Mouse (Mus musculus) limb, embryonic 13.5 days (tissue): ENCODE measurements around the gene Robo2. TPM values are rescaled to one million over a fixed set of nuclear protein-coding genes. Genes with fewer than 3 reads are reported as not detected.
A peak's percentile ranks its signal among the peaks of the same experiment; 100 is the strongest.
"Not testable (repeated sequence)": the region's sequence is repeated elsewhere in the genome, so short reads cannot be mapped to it uniquely, and the experiment has no call there.

Experiments
- ATAC-seq: fragments of 200-750 bp; cut with Nextera tagmentation; 2 replicates; pipeline ENCODE4 v1.8.0; 2017; ENCODE audit warnings: low read depth, moderate number of reproducible peaks, moderate TSS enrichment; ENCODE audit not compliant: low FRiP score
- H3K27ac ChIP-seq: fragments of 300-500 bp; sonication (generic); 2 replicates; pipeline ENCODE4 v1.5.1; 2015; ENCODE audit warnings: inconsistent platforms, mild to moderate bottlenecking, moderate library complexity
- H3K27me3 ChIP-seq: fragments of 300-500 bp; sonication (generic); 2 replicates; pipeline ENCODE4 v1.6.1; 2015; ENCODE audit warnings: mild to moderate bottlenecking, inconsistent platforms
- H3K36me3 ChIP-seq: fragments of 300-500 bp; sonication (generic); 2 replicates; pipeline ENCODE4 v1.6.1; 2015; ENCODE audit warnings: inconsistent platforms, mild to moderate bottlenecking, moderate library complexity
- H3K4me1 ChIP-seq: fragments of 300-500 bp; sonication (generic); 2 replicates; pipeline ENCODE4 v1.6.1; 2015; ENCODE audit warnings: inconsistent platforms
- H3K4me2 ChIP-seq: fragments of 300-500 bp; sonication (generic); replicated peaks from 2 replicates; pipeline ENCODE4 v1.6.1; 2015; ENCODE audit warnings: inconsistent platforms, mild to moderate bottlenecking, moderate library complexity
- H3K4me3 ChIP-seq: fragments of 300-500 bp; sonication (generic); 2 replicates; pipeline ENCODE4 v1.5.1; 2015; ENCODE audit warnings: moderate library complexity, mild to moderate bottlenecking, inconsistent platforms
- H3K9ac ChIP-seq: fragments of 300-500 bp; sonication (generic); 2 replicates; pipeline ENCODE4 v1.6.1; 2015; ENCODE audit warnings: mild to moderate bottlenecking, inconsistent platforms
- H3K9me3 ChIP-seq: fragments of 300-500 bp; sonication (generic); 2 replicates; pipeline ENCODE4 v1.6.1; 2016; ENCODE audit warnings: inconsistent platforms
- WGBS: fragments of 180-500 bp; shearing (Covaris S2); methylation state at CpG from one replicate; pipeline ENCODE4 v1.1.7; 2015; 5-methylcytosine and 5-hydroxymethylcytosine counted together
- polyA plus RNA-seq: library from polyadenylated mRNA; unstranded; fragments of >200 nt; fragmentation: Nextera tagmentation; extraction: Ambion mirVana; gene quantifications from 2 replicates; pipeline ENCODE4 v1.2.1, GENCODE M21; 2015

Robo2 gene
- polyA plus RNA-seq, 1 experiment from 2014 or later, result 76.3 TPM

DNA sequence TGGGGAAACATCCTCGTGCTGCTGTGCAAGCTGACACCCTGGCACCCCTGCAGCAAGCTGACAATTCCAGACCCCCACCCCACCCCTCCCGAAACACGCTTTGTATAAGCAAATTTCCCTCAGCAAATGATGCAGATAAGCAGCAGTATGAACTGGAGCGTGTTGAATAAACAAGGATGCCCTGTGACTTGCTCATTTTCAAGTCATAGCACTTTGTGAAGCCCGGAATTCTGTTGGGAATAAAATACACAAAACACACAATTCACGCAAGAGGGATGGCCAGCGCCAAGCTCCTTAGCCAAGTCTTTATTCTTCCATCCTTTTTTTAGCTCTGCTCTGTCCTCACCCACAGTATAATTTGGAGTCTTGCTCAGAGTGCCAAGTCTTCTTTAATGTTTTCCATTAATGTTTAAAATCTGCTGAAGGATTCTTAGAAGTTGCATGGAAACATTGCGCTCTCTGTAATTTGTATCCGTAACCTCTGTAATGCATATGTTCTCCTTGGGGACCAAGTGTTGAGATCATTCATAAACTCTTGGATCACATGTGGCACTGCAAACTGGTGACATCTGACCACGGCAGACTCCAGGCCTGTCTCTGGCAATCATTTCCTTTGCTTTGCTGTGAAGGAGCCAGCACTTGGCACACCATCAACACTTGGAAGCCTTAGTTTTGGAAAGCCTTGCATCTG is 356.4 kb downstream of the Robo2 start:
- Histone ChIP-seq H3K9me3 (no peaks in the 10 kb centered on the region), H3K4me2 (no peak overlapping the region), H3K36me3 (no peaks in the 10 kb centered on the region), H3K9ac (no peak overlapping the region), H3K27ac (no peak overlapping the region; the same call in 1 of the 2 replicates), H3K27me3 (no peaks in the 10 kb centered on the region), H3K4me1 (peaks cover 23% of the 10 kb centered on the region), H3K4me3 (no peak overlapping the region)
- peak; percentile 78 for ATAC-seq
- 47% methylated on average over 10 of the region's 10 CpGs for WGBS

GRCm38 (mm10) chr16:74049467-74049866 is 362.2 kb downstream of the Robo2 start:
- Histone ChIP-seq H3K4me1 (peaks cover 7% of the 10 kb centered on the region), H3K9me3 (no peaks in the 10 kb centered on the region), H3K4me3 (no peak overlapping the region), H3K36me3 (peaks cover 3% of the 10 kb centered on the region; the same call in 1 of the 2 replicates), H3K9ac (no peak overlapping the region), H3K27me3 (no peaks in the 10 kb centered on the region), H3K4me2 (no peak overlapping the region), H3K27ac (no peak overlapping the region)
- 81% methylated on average over 5 of the region's 5 CpGs for WGBS
- ATAC-seq, result no peak

DNA sequence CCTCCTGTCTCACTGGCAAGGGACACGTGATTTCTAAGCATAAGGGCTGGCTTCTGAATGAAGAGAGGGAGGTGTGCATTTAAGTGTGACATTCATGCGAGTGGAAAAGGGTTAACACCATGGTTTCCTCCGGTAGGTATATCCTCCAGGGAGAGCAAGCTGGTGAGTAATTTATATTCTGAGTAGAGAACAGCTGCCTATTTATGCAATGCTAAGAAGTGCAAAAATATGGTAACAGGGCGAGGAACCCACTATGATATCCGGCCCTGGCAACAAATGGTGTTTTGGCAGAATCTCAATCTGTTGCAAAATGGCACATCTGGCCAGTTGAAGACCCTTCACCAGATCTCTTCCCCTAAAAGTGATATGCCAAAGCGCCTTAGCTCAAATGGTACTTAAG is 362.6 kb downstream of the Robo2 start:
- H3K27me3 ChIP-seq, result no peaks in the 10 kb centered on the region
- H3K27ac ChIP-seq, result no peak overlapping the region
- no peak overlapping the region for H3K4me2 ChIP-seq
- no peaks in the 10 kb centered on the region for H3K9me3 ChIP-seq
- H3K9ac ChIP-seq, result no peak overlapping the region
- 0 out of 2 replicates have a peak, but pooled peaks cover 3% of the 10 kb centered on the region for H3K4me1 ChIP-seq
- peaks cover 3% of the 10 kb centered on the region; the same call in 1 of the 2 replicates for H3K36me3 ChIP-seq
- ATAC-seq, result no peak
- 66% methylated on average over 6 of the region's 6 CpGs for WGBS
- no peak overlapping the region for H3K4me3 ChIP-seq

DNA sequence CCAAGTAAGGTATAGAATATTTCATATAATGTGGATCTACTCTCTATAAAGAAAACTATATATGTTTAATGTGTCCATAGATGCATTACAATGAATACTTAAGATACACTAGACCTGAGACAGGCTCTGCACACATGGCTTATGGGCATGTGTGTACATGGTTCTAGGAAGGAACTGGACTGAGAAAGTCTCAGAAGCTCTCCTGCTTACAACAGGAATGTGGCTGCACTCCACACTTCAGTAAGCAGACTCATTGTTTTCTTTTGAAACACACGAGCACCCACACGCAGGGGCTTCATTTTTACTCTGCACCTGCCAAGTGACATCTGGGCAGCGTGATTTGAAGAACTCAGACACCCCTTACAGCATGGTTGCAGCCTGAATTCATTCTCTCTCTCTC is 364.4 kb downstream of the Robo2 start:
- Histone ChIP-seq H3K36me3 (peaks cover 3% of the 10 kb centered on the region; the same call in 1 of the 2 replicates), H3K4me1 (no peaks in the 10 kb centered on the region), H3K9me3 (no peaks in the 10 kb centered on the region), H3K9ac (no peak overlapping the region), H3K4me2 (no peak overlapping the region), H3K4me3 (no peak overlapping the region), H3K27ac (no peak overlapping the region), H3K27me3 (no peaks in the 10 kb centered on the region)
- 58% methylated on average over 3 of the region's 3 CpGs for WGBS
- ATAC-seq, result no peak

- ATAC-seq, H3K4me1 ChIP-seq, H3K4me2 ChIP-seq, H3K36me3 ChIP-seq, H3K9ac ChIP-seq, H3K27ac ChIP-seq, H3K4me3 ChIP-seq, H3K27me3 ChIP-seq, H3K9me3 ChIP-seq: not testable (repeated sequence)
- 54% methylated on average over 2 of the region's 2 CpGs for WGBS
These were observed 370.8 kb downstream of the Robo2 start for GRCm38 (mm10) chr16:74040797-74041196.

DNA sequence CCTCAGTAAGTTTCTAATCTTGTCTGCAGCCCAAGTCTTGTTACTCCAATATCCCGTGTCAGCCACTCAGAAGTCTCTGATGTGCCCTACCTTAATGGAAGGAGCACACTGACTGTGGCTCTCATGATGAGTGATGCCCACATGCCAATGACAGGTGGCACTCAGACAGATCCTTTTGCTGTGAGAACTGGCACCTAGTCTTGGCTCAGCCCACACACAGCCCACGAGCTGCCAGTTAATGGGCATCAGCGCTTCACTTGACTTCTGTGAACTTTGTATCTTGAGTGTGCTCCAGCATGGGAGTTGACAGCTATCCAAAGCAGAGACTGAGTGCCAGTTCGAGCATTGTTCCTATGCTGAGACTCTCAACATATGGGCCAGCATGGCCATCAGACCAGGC is 383.8 kb downstream of the Robo2 start:
- no peak for ATAC-seq
- no peaks in the 10 kb centered on the region for H3K4me1 ChIP-seq
- 78% methylated on average over 4 of the region's 4 CpGs for WGBS
- no peak overlapping the region for H3K4me3 ChIP-seq
- H3K9ac ChIP-seq, result no peak overlapping the region
- H3K36me3 ChIP-seq, result no peaks in the 10 kb centered on the region
- no peak overlapping the region for H3K4me2 ChIP-seq
- no peaks in the 10 kb centered on the region for H3K27me3 ChIP-seq
- no peaks in the 10 kb centered on the region for H3K9me3 ChIP-seq
- H3K27ac ChIP-seq, result no peak overlapping the region

DNA sequence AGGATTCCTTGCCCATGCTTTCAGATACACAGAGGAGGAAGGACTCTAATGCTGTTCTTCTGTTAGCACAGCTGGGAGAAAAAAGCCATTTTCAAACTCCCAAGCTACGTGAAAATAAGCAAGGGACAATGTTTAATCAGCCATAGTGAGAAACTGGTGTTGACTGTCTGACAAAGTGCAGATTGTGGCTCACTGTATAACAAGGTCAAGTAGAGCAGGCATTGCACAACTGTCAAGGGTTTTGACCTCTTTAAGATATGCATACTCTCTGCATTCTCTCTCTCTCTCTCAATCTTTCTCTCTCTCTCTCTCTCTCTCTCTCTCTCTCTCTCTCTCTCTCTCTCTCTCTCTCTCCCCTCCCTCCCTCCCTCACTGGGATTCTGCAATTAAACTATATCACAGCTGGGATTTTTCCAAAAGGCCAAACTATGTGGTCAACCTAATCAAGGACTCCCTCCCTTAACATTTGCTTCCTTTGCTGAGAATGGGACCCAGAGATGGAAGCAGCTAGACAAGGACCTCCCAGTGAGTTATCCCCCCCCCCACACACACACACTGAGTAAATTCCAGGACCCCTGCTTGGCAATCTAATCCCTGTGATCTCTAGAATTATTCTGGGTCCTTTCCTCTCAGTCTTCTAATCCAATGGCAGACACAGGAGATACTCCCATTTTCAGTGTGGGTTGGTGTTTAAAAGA is 389.2 kb downstream of the Robo2 start:
- no peaks in the 10 kb centered on the region for H3K9me3 ChIP-seq
- no peak overlapping the region for H3K4me2 ChIP-seq
- H3K9ac ChIP-seq, result no peak overlapping the region
- no peaks in the 10 kb centered on the region for H3K36me3 ChIP-seq
- 56% methylated on average over 1 of the region's 1 CpGs for WGBS
- H3K4me3 ChIP-seq, result no peak overlapping the region
- H3K27ac ChIP-seq, result no peak overlapping the region
- ATAC-seq, result no peak
- H3K4me1 ChIP-seq, result no peaks in the 10 kb centered on the region
- H3K27me3 ChIP-seq, result no peaks in the 10 kb centered on the region

GRCm38 (mm10) chr16:74005767-74006166 is 405.9 kb downstream of the Robo2 start:
- H3K4me2 ChIP-seq, result no peak overlapping the region
- H3K4me1 ChIP-seq, result no peaks in the 10 kb centered on the region

DNA sequence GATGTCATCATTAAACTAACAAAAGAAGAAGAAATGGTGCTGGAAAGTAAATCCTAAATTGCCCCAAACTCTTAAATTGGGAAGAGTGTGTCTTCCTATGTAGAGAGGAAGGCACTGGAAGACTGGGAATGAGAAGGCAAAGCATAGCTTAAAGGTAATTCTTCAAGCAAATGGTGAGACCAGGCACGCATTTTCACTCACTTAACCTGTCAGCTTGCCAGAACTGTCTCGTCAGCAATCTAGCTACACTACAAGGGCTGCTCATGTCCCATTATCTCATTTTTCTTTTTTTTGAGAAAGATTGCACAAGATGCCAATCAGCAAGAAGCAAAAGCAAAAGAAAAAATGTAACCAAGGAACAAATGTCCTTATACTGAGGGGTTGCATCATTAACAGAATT is 410.3 kb downstream of the Robo2 start:
- Histone ChIP-seq H3K4me1 (no peaks in the 10 kb centered on the region), H3K27ac (no peak overlapping the region), H3K9ac (no peak overlapping the region), H3K27me3 (no peaks in the 10 kb centered on the region), H3K4me2 (no peak overlapping the region), H3K36me3 (no peaks in the 10 kb centered on the region), H3K9me3 (no peaks in the 10 kb centered on the region), H3K4me3 (no peak overlapping the region)
- WGBS, result 54% methylated on average over 2 of the region's 2 CpGs
- no peak for ATAC-seq

More at GRCm38 (mm10) chr16:74005767-74006166, 405.9 kb downstream of the Robo2 start:
- Histone ChIP-seq H3K36me3 (no peaks in the 10 kb centered on the region), H3K4me3 (no peak overlapping the region), H3K9me3 (no peaks in the 10 kb centered on the region), H3K27me3 (no peaks in the 10 kb centered on the region), H3K27ac (no peak overlapping the region), H3K9ac (no peak overlapping the region)
- ATAC-seq, result no peak
- 90% methylated on average over 3 of the region's 3 CpGs for whole genome bisulfite sequencing

DNA sequence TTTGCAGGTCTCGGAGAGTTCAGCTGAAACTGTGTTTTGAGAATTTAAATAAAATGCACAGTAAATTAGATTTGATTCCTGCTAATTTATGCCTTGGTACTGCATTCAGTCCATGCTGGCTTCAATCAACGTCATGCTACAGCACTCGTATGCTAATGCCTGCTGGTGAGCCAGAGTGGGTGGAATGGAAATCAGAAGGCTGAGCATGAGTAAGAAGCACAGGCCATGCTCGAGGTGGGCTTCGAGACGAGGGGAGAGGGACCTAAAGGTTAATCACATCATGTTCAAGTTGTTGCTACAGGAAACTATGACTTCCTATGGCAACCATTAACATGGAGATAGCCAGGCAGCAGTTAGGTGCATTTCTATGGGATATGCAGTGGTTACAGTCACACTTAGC is 420.4 kb downstream of the Robo2 start:
- no peaks in the 10 kb centered on the region for H3K4me1 ChIP-seq
- no peaks in the 10 kb centered on the region for H3K36me3 ChIP-seq
- H3K9ac ChIP-seq, result no peak overlapping the region
- H3K4me2 ChIP-seq, result no peak overlapping the region
- H3K27ac ChIP-seq, result no peak overlapping the region
- H3K27me3 ChIP-seq, result no peaks in the 10 kb centered on the region
- ATAC-seq, result no peak
- H3K9me3 ChIP-seq, result no peaks in the 10 kb centered on the region
- H3K4me3 ChIP-seq, result no peak overlapping the region
- 60% methylated on average over 6 of the region's 6 CpGs for WGBS

DNA sequence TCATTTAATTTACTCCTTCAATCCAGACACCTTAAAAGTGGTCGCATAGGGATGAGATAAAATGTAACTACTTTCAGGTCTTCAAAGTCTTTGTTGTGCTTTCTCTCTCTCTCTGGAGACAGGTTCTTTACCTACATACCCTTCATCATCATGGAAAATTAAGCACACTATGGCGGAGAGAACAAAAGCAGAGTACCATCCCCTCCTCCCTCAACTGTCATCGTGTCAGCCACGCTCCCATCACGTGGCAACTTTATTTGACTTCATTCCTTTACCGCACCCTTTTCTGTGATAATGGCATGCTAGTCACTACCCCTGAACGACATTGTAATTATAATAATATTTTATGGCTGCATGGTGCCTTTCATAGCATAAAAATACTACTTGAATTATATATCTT is 442.1 kb downstream of the Robo2 start:
- Histone ChIP-seq H3K4me3 (no peak overlapping the region), H3K9me3 (no peaks in the 10 kb centered on the region), H3K27ac (no peak overlapping the region), H3K4me2 (no peak overlapping the region), H3K4me1 (peaks cover 2% of the 10 kb centered on the region; the same call in 1 of the 2 replicates), H3K9ac (no peak overlapping the region), H3K27me3 (no peaks in the 10 kb centered on the region), H3K36me3 (peaks cover 3% of the 10 kb centered on the region; the same call in 1 of the 2 replicates)
- WGBS, result 90% methylated on average over 7 of the region's 7 CpGs
- ATAC-seq, result no peak

DNA sequence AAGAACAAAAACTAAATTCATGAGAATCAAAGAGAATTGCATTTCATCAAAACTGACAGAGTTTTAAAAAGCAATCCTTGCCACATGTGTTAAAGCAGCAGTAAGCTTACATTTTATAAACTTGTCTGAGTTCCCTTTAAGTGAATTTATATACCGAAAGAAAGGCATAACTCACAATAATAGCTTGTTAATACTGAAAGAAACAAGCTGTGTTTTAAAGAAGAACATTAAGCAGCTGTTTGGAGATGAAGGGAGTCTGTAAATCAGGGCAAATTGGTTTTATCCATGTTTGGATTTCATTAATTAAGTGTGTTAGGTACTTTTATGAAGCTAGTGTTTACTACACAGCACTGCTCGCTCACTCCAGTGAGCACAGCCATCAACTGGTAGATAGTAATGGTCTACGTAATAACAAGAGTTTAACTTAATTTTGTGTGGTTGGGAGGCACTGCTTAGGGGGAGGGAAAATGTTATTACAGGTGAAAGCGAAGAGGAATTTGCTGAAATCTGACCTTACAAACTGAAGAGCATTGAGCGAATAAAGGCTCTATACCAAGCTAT is 447.2 kb downstream of the Robo2 start:
- Histone ChIP-seq H3K9me3 (no peaks in the 10 kb centered on the region), H3K9ac (no peak overlapping the region), H3K4me2 (no peak overlapping the region), H3K36me3 (no peaks in the 10 kb centered on the region), H3K27ac (no peak overlapping the region), H3K4me3 (no peak overlapping the region), H3K27me3 (no peaks in the 10 kb centered on the region), H3K4me1 (peaks cover 3% of the 10 kb centered on the region; the same call in 1 of the 2 replicates)
- no peak for ATAC-seq
- WGBS, result 32% methylated on average over 5 of the region's 5 CpGs
